ENCODE assay signal across 9 mouse cellular contexts in genomic region chr9:61081474-61082021, GRCm38 (mm10).
DNase-seq lines count a peak whose midpoint lies in the region; ATAC-seq lines count a peak whose summit lies in the region.
"Had no signal": no experiment of that assay in that cellular context is flagged by ENCODE, and none has a peak within 500 bp of the region (broad histone marks: within the 10 kb centered on the region; RNA-seq: fewer than 3 reads in every experiment).

No protein-coding gene starts in this region.

- H3K27me3 ChIP-seq in hindbrain, embryonic 15.5 days = no peaks in the 10 kb centered on the region
- H3K27me3 ChIP-seq in midbrain, embryonic 13.5 days = peaks cover 3% of the 10 kb centered on the region

- DNase-seq in Muller cell, postnatal 12 days (ENCODE audit: inconsistent ontology term) = peak; percentile 76
- peak; percentile 75 to 86 for DNase-seq in cerebellum, postnatal 10 days
- DNase-seq in gastrocnemius, adult 8-10 months (ENCODE audit: low spot score in 2 of 2) = no peak
- no peak for DNase-seq in thymus, adult 18-20 months

- no peak overlapping the region for H3K4me3 ChIP-seq in hindbrain, embryonic 15.5 days
- no peak overlapping the region for H3K4me3 ChIP-seq in midbrain, embryonic 13.5 days (replicated peaks)

- H3K9me3 ChIP-seq in hindbrain, embryonic 15.5 days = no peaks in the 10 kb centered on the region
- no peaks in the 10 kb centered on the region for H3K9me3 ChIP-seq in midbrain, embryonic 13.5 days

- H3K4me1 ChIP-seq in hindbrain, embryonic 15.5 days (replicated peaks) = peaks cover 24% of the 10 kb centered on the region
- peaks cover 22% of the 10 kb centered on the region for H3K4me1 ChIP-seq in midbrain, embryonic 13.5 days (replicated peaks)

- peak overlapping the region; percentile 13 for H3K4me2 ChIP-seq in hindbrain, embryonic 15.5 days
- peak overlapping the region; percentile 9; the same call in 1 of the 2 replicates for H3K4me2 ChIP-seq in midbrain, embryonic 13.5 days (replicated peaks)

- 8% methylated on average over 15 of the region's 16 CpGs for WGBS in hindbrain, embryonic 15.5 days
- WGBS in midbrain, embryonic 13.5 days = 6% methylated on average over 16 of the region's 16 CpGs

- no peak overlapping the region for H3K9ac ChIP-seq in hindbrain, embryonic 15.5 days
- H3K9ac ChIP-seq in midbrain, embryonic 13.5 days (replicated peaks) = 0 out of 2 replicates have a peak overlapping the region, but pooled peaks have one; percentile 16

- no peaks in the 10 kb centered on the region for H3K36me3 ChIP-seq in hindbrain, embryonic 15.5 days
- no peaks in the 10 kb centered on the region for H3K36me3 ChIP-seq in midbrain, embryonic 13.5 days

- peak; percentile 72 for ATAC-seq in hindbrain, embryonic 15.5 days (ENCODE audit: low FRiP score, low read depth)
- ATAC-seq in midbrain, embryonic 13.5 days = peak; percentile 87
- no peak for ATAC-seq in CD4-positive, CD25-positive, alpha-beta regulatory T cell, adult 4 months
- ATAC-seq in megakaryocyte, adult 5-6 weeks (ENCODE audit: poor library complexity, severe bottlenecking) = no peak

- H3K27ac ChIP-seq in hindbrain, embryonic 15.5 days (replicated peaks) = peak overlapping the region; percentile 62
- H3K27ac ChIP-seq in midbrain, embryonic 13.5 days = peak overlapping the region; percentile 78
- H3K27ac ChIP-seq: macrophage had no signal

Comparison
In these comparisons a context has a peak if more than half of its experiments do, and no peak if none do; other contexts are left out.
1. DNase-seq: peak in Muller cell, postnatal 12 days (single experiment) and cerebellum, postnatal 10 days (2 of 2); none in gastrocnemius, adult 8-10 months (0 of 2) and thymus, adult 18-20 months (0 of 2).
2. ATAC-seq: peak in hindbrain, embryonic 15.5 days (single experiment) and midbrain, embryonic 13.5 days (single experiment); none in CD4-positive, CD25-positive, alpha-beta regulatory T cell, adult 4 months (single experiment) and megakaryocyte, adult 5-6 weeks (single experiment).